Mouse (Mus musculus): ENCODE measurements around the gene Ahdc1. TPM values are rescaled to one million over a fixed set of nuclear protein-coding genes. Genes with fewer than 3 reads are reported as not detected.

Gene Ahdc1
- polyA plus RNA-seq, 1 experiment: 25.8 TPM

DNA sequence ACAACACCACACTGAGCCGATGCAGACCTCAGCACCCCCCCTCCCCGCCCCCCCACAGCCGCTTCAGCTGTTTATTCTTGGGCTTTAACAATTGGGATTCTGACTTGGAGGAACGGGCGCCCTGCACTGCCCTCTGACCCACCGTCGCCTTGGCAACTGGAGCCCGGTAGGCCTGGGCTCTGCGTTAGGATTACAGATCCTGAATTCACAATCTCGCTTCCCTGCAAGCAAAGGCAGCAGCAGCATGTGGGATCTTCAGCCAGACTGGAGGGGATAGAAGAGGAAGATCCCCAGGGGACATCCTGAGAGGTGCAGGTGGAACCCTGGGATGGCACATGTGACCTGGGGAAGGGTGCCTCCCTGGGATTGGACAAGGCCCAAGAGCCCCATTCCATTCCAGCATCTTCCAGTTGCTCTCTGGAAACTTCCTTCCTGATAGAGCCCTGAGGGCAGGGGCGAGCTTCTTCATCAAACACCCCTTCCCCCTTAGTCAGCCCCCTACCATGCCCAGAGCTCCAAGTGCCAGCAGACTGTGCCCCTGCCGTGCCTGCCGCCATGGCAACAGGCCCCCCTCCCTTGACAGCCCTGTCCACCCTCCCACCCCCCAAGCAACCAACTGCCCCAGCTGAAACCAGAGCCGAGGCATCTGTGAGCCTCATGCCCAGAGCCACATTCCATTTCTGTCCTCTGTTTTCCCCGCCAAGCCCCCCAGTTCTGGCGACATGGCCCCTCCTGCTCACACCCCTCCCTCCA, 36.5 kb downstream of the Ahdc1 start:
- Histone ChIP-seq H3K4me1 (ENCODE audit: control insufficient read depth, insufficient read depth, low read length) (peaks cover 26% of the 10 kb centered on the region), H3K4me3 (replicated peaks; ENCODE audit: extremely low read depth, low read depth, low read length) (no peak overlapping the region)
- TF ChIP-seq POLR2A (IDR thresholded peaks at IDR 0.05; ENCODE audit: borderline replicate concordance, extremely low read depth, low read depth, low read length) (no peak), CTCF (IDR thresholded peaks at IDR 0.05; ENCODE audit: insufficient read depth, low read length) (no peak)
- WGBS: 49% methylated on average over 16 of the region's 16 CpGs
- no peak for DNase-seq

DNA sequence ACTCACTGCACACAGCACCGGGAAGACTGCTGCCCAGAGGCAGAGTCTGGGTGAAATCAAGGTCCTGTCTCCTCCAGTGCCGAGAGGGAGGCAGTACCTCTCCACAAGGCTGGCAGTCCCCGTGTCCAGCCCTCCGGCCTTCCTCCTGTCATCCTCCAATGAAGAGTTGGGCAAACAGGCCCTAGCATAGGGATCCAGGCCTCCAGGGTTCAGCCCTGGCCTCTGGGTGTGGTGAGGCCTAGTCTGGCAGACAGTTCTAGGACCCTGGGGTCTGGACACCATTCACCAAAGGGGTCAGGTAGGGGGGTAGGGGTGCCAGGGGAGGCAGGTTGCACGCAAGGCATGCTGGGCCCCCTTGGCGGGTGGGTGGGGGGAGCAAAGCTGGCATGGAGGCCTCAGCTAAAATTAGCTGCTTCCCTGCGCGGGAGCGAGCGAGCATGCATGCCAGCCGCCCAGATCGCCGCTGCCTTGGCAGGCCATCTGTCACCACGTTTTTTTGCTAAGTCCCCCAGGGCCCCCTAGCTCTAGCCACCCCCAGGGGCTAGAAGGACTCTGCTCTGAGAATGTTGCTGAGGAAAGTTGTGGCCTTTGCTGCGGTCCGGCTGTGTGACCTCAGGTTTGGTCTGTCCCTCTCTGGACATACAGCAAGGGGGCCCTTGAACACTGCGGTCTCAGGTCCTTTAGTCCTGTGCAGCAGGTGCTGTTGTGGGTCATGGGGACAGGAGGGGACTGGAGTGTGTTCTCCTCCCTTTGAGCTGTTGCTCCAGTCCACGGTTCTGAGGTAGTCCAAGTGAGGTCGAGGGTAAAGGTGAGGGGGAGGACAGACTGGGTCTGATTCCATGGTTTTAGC, 38.2 kb downstream of the Ahdc1 start:
- Histone ChIP-seq H3K4me1 (ENCODE audit: control insufficient read depth, insufficient read depth, low read length) (peaks cover 18% of the 10 kb centered on the region), H3K4me3 (replicated peaks; ENCODE audit: extremely low read depth, low read depth, low read length) (no peak overlapping the region)
- no peak for DNase-seq
- 57% methylated on average over 19 of the region's 19 CpGs for WGBS
- TF ChIP-seq CTCF (IDR thresholded peaks at IDR 0.05; ENCODE audit: insufficient read depth, low read length) (no peak), POLR2A (IDR thresholded peaks at IDR 0.05; ENCODE audit: borderline replicate concordance, extremely low read depth, low read depth, low read length) (no peak)

DNA sequence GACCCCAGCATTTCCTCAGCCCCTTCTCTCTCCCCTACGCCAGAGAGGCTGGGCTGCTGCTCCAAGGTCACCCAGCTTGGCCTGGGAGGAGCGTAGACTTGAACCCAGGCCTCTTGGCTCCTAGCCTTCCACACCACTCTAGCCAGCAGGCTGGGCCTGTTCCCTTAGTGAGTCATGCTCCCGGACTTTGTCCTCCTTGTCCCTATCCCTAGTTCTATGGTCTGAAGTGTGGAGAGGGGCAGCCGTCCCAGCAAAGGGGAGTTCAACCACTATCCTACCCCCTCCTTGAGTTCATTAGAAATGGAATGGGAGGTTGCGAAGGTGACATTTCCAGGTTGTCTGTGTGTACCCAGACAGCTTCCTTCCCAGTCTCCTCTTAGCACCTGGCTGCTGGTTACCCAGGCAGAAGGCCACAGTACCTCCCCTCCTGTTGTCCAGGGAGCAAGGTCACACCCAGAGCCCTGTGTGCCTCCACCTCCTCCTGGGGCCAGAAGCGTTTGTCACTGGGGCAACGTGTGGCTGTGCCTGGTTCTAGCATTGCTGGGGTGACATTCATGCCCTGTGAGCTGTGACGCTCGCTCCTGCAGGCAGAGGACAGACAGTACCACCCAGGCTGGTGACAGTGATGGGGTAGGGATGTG, 39.3 kb downstream of the Ahdc1 start:
- no peak for TF ChIP-seq CTCF (IDR thresholded peaks at IDR 0.05; ENCODE audit: insufficient read depth, low read length)
- TF ChIP-seq POLR2A (IDR thresholded peaks at IDR 0.05; ENCODE audit: borderline replicate concordance, extremely low read depth, low read depth, low read length): no peak
- no peak for DNase-seq
- peaks cover 15% of the 10 kb centered on the region for H3K4me1 ChIP-seq (ENCODE audit: control insufficient read depth, insufficient read depth, low read length)
- WGBS: 55% methylated on average over 9 of the region's 9 CpGs
- no peak overlapping the region for H3K4me3 ChIP-seq (replicated peaks; ENCODE audit: extremely low read depth, low read depth, low read length)

DNA sequence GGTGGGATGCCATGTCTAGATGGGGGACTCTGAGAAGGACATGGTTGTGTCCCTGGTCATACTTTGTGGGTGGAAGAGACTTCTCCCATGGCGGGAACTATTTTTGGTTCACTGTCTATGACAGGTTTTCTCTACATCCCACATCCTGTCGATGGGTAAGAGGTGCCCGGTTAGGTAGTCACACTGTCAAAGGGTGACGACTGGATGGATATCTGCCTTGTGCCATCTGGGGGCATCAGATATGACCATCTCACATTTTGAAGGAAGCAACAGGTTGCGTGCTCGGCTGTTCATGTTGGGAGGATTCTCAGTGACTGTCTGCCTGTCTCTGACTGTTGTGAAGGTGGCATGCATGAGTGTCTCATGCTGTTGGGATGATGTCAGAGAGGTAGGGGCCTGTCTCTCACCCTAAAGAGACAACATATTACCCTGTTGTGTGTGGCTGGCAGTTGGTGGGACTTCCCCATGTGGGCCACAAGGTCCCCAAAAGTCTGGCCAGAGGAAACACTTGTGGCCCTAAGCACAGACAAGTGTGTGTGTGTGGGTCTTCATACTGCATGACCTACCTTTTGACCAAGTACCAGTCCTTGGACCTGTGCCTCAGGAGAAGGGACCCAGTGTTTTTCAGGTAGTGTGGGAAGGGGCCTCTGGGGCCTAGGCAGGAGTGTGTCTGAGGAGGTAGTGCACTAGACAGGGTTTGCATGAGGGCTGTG, 39.9 kb downstream of the Ahdc1 start:
- peaks cover 19% of the 10 kb centered on the region for H3K4me1 ChIP-seq (ENCODE audit: control insufficient read depth, insufficient read depth, low read length)
- WGBS: 64% methylated on average over 6 of the region's 6 CpGs
- DNase-seq: no peak
- TF ChIP-seq CTCF (IDR thresholded peaks at IDR 0.05; ENCODE audit: insufficient read depth, low read length): no peak
- no peak for TF ChIP-seq POLR2A (IDR thresholded peaks at IDR 0.05; ENCODE audit: borderline replicate concordance, extremely low read depth, low read depth, low read length)
- H3K4me3 ChIP-seq (replicated peaks; ENCODE audit: extremely low read depth, low read depth, low read length): no peak overlapping the region

DNA sequence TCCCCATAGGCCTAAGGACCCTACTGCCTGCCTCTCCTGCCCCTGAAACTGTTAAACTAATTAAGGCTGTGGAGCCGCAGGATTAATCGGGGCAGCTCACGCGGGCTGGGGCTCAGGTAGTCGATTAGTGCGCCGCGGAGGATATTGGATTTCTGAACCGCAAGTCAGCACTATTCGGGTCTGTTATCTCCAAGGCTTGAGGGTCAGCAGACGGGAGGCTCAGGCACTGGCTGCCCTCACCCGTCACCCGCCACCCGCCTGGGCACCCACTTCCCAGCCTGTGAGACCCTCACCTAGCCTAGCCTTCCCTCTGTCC, 40.4 kb downstream of the Ahdc1 start:
- Histone ChIP-seq H3K4me3 (replicated peaks; ENCODE audit: extremely low read depth, low read depth, low read length) (no peak overlapping the region), H3K4me1 (ENCODE audit: control insufficient read depth, insufficient read depth, low read length) (peaks cover 22% of the 10 kb centered on the region)
- no peak for DNase-seq
- TF ChIP-seq CTCF (IDR thresholded peaks at IDR 0.05; ENCODE audit: insufficient read depth, low read length) (no peak), POLR2A (IDR thresholded peaks at IDR 0.05; ENCODE audit: borderline replicate concordance, extremely low read depth, low read depth, low read length) (no peak)
- 71% methylated on average over 14 of the region's 14 CpGs for WGBS

DNA sequence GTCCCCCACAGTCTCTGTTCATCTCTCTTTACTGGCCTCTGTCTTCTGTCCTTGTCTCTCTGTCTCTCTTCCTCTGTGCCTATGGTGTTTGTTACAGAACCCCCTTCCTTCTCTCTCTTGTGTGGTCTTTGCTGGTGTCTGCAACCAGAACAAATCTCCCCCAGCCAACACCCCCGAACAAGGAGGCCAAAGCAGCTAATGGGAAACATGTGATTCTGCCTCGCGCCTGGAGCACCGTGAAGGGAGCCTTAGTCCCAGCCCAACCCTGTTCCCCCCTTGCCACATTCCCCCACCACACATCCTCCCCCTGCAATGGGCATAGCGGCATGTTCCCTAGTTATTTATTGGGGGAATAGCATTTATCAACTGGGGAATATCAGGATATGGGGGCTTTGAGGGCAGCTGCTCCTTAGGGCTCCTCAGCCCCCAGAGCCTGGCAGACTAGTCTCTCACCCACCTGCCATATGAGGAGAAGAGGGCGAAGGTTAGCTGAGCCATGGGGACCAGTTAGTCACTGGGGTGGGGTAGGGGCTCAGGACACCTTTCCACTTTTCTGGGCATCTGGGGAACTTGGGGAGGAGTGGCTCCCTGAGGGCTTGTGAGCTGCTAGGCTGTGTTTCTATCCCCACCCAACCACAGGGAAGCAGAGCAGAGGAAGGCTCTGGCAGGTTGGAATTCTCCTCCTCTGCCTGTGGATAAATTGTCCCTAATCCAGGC, 41.1 kb downstream of the Ahdc1 start:
- no peak for TF ChIP-seq CTCF (IDR thresholded peaks at IDR 0.05; ENCODE audit: insufficient read depth, low read length)
- TF ChIP-seq POLR2A (IDR thresholded peaks at IDR 0.05; ENCODE audit: borderline replicate concordance, extremely low read depth, low read depth, low read length): no peak
- Histone ChIP-seq H3K4me1 (ENCODE audit: control insufficient read depth, insufficient read depth, low read length) (peaks cover 20% of the 10 kb centered on the region), H3K4me3 (replicated peaks; ENCODE audit: extremely low read depth, low read depth, low read length) (no peak overlapping the region)
- no peak for DNase-seq
- 48% methylated on average over 6 of the region's 6 CpGs for WGBS

DNA sequence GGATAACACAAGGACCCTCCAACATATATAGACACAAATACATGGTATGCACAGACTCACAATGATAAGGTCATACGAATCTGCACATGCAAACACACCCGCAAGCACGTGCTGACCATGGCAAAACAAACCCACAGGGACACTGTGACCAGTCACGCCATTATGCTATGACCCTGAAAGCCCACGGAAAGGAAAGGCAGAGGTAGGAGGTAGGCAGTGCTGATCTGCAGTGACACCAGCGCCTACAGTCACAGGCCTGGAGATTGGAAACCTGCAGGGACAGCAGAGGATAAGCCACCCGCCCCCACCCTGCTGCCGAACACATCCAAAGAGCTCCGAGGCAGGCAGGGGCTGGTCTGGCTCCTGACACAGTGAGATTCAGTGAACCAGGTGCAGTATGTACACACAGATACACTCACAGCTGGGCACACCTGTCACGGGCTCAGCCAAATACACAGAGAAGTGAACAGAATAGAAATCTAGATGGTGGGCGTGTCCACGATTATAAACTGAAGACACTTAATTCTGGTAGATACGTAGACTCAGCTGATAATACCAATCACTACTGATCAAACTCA, 42.0 kb downstream of the Ahdc1 start:
- peaks cover 27% of the 10 kb centered on the region for H3K4me1 ChIP-seq (ENCODE audit: control insufficient read depth, insufficient read depth, low read length)
- TF ChIP-seq CTCF (IDR thresholded peaks at IDR 0.05; ENCODE audit: insufficient read depth, low read length) (no peak), POLR2A (IDR thresholded peaks at IDR 0.05; ENCODE audit: borderline replicate concordance, extremely low read depth, low read depth, low read length) (no peak)
- WGBS: 79% methylated on average over 13 of the region's 13 CpGs
- no peak overlapping the region for H3K4me3 ChIP-seq (replicated peaks; ENCODE audit: extremely low read depth, low read depth, low read length)
- no peak for DNase-seq

DNA sequence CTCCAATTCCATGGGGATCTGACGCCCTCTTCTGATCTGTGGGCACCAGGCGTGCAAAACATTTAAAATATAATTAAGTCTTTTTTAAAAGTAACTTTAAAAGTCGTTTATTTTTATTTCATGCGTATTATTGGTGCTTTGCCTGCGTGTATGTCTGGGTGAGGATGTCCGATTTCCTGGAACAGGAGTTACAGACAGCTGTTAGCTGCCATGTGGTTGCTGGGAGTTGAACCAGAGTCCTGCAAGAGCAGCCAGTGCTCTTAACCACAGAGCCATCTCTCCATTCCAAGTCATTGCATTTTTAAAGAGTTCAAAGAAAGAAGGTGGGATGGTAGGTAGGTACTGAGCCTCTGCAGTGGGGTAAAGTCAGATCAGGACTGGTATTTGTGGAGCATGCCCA, 43.5 kb downstream of the Ahdc1 start:
- TF ChIP-seq POLR2A (IDR thresholded peaks at IDR 0.05; ENCODE audit: borderline replicate concordance, extremely low read depth, low read depth, low read length) (no peak), CTCF (IDR thresholded peaks at IDR 0.05; ENCODE audit: insufficient read depth, low read length) (no peak)
- Histone ChIP-seq H3K4me1 (ENCODE audit: control insufficient read depth, insufficient read depth, low read length) (peaks cover 28% of the 10 kb centered on the region), H3K4me3 (replicated peaks; ENCODE audit: extremely low read depth, low read depth, low read length) (no peak overlapping the region)
- DNase-seq: no peak
- WGBS: 70% methylated on average over 6 of the region's 6 CpGs

Data from lung, adult 2 months (tissue).